Mouse (Mus musculus): ENCODE measurements around the gene Stxbp2. TPM values are rescaled to one million over a fixed set of nuclear protein-coding genes. Genes with fewer than 3 reads are reported as not detected.

The Stxbp2 gene
- polyA plus RNA-seq, 1 experiment from 2014 or later: 102 TPM

DNA sequence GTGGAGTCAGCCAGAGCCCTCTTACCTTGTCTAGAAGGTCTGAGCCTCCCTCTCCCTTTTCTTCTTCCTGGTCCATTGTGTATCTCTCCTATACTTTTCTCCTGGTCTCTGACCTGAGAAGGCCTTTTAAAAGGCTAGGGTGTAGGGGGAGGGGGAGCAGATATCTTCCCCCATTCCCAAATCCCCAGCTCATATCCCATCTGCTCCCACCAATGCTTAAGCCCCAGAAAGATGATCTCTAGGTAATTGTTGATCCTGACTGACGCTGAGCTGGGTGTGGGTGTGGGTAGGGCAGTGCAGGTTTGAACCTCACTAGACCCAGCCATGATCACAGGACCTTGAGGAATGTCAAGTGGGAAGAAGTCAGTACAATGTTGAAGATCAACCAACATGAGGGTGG is 5.3 kb upstream of the Stxbp2 start, which contains the start of gene Pcp2:
Pcp2 (minus strand) TSS at position 101 of the 400 bp plus-strand sequence.
- Histone ChIP-seq H3K4me1 (ENCODE audit: insufficient read depth, low read length) (peaks cover 6% of the 10 kb centered on the region), H3K36me3 (ENCODE audit: insufficient read depth, low read length) (no peaks in the 10 kb centered on the region), H3K9ac (replicated peaks; ENCODE audit: low read length) (no peak within 1 kb of the TSS), H3K4me2 (replicated peaks; ENCODE audit: low read depth, low read length) (no peak within 1 kb of the TSS), H3K9me3 (ENCODE audit: low read length) (no peaks in the 10 kb centered on the region), H3K27me3 (ENCODE audit: insufficient read depth, low read length) (0 out of 2 replicates have a peak, but pooled peaks cover 10% of the 10 kb centered on the region), H3K27ac (ENCODE audit: low read length) (no peak within 1 kb of the TSS), H3K4me3 (ENCODE audit: low read length) (no peak within 1 kb of the TSS)
- ATAC-seq (ENCODE audit: low FRiP score, low TSS enrichment): no peak
- 47% methylated on average over 1 of the region's 1 CpGs for WGBS

DNA sequence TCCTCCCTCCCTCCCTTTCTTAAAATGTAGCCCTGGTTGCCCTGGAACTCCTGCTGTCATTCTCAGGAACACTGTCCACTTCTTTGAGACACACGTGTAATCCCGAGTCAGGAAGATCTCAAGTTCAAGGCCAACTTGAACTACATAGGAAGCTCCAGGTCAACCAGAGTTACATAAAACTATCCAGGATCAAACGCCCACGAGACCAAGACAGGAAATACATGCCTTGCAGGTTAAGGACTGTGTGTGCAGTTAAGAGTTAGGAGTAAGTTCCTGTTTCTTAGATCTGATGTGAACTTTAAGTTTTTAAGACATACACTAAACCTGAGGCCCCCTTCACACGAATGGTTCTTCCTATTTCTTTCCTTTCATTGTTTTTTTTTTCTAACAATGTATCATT is 3.8 kb upstream of the Stxbp2 start:
- Histone ChIP-seq H3K9me3 (ENCODE audit: low read length) (no peaks in the 10 kb centered on the region), H3K4me1 (ENCODE audit: insufficient read depth, low read length) (peaks cover 8% of the 10 kb centered on the region), H3K9ac (replicated peaks; ENCODE audit: low read length) (no peak overlapping the region), H3K36me3 (ENCODE audit: insufficient read depth, low read length) (no peaks in the 10 kb centered on the region), H3K4me2 (replicated peaks; ENCODE audit: low read depth, low read length) (no peak overlapping the region), H3K27me3 (ENCODE audit: insufficient read depth, low read length) (0 out of 2 replicates have a peak, but pooled peaks cover 10% of the 10 kb centered on the region), H3K4me3 (ENCODE audit: low read length) (no peak overlapping the region), H3K27ac (ENCODE audit: low read length) (no peak overlapping the region)
- ATAC-seq (ENCODE audit: low FRiP score, low TSS enrichment): no peak
- WGBS: 53% methylated on average over 5 of the region's 5 CpGs

DNA sequence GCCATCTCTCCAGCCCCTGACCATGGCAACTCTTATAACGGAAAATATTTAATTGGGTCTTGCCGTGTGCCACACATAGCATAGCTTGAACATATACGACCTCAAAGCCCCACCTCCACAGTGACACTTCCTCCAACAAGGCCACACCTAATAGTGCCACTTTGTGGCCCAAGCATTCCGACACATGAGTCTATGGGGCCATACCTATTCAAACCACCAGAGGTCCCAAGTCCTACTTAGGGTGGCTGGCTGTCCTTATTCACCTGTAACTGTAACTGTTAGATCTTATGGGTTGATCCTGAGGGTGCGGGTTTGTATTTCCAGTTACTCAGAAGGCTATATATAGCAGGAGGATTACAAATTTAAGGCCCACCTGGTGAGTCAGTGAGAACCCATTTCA is 2.7 kb upstream of the Stxbp2 start:
- H3K4me1 ChIP-seq (ENCODE audit: insufficient read depth, low read length): peaks cover 7% of the 10 kb centered on the region; the same call in 1 of the 2 replicates
- no peaks in the 10 kb centered on the region for H3K36me3 ChIP-seq (ENCODE audit: insufficient read depth, low read length)
- no peak overlapping the region for H3K27ac ChIP-seq (ENCODE audit: low read length)
- no peak overlapping the region for H3K4me2 ChIP-seq (replicated peaks; ENCODE audit: low read depth, low read length)
- no peak overlapping the region for H3K4me3 ChIP-seq (ENCODE audit: low read length)
- no peak for ATAC-seq (ENCODE audit: low FRiP score, low TSS enrichment)
- no peak overlapping the region for H3K9ac ChIP-seq (replicated peaks; ENCODE audit: low read length)
- H3K9me3 ChIP-seq (ENCODE audit: low read length): no peaks in the 10 kb centered on the region
- WGBS: 27% methylated on average over 5 of the region's 5 CpGs
- 0 out of 2 replicates have a peak, but pooled peaks cover 10% of the 10 kb centered on the region for H3K27me3 ChIP-seq (ENCODE audit: insufficient read depth, low read length)

DNA sequence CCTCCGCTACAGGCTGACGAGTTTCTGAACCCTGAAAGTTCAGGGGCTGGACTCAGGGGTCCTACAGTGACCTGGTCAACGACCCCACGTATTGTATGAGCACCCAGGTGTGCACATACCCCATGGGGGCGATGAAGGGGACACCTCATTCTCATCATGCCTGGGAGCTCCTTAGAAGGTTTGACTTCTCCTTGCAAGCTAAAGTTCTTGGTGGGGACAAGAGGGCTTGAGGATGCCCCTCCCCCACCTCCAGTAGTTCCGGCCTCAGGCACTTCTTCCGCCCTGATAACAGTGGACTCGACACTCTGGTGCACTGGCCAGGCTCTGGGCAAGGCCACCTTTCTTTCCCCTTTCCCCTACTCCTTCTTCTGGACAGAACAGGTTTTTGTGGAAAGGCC is 722 bp downstream of the Stxbp2 start:
- peak overlapping the region; percentile 71 for H3K4me2 ChIP-seq (replicated peaks; ENCODE audit: low read depth, low read length)
- 17% methylated on average over 8 of the region's 8 CpGs for WGBS
- peaks cover 7% of the 10 kb centered on the region; the same call in 1 of the 2 replicates for H3K4me1 ChIP-seq (ENCODE audit: insufficient read depth, low read length)
- peak overlapping the region; percentile 72 for H3K4me3 ChIP-seq (ENCODE audit: low read length)
- H3K27me3 ChIP-seq (ENCODE audit: insufficient read depth, low read length): 0 out of 2 replicates have a peak, but pooled peaks cover 10% of the 10 kb centered on the region
- peak; percentile 37; the same call in 1 of the 2 replicates for ATAC-seq (ENCODE audit: low FRiP score, low TSS enrichment)
- no peaks in the 10 kb centered on the region for H3K9me3 ChIP-seq (ENCODE audit: low read length)
- no peak overlapping the region for H3K27ac ChIP-seq (ENCODE audit: low read length)
- H3K9ac ChIP-seq (replicated peaks; ENCODE audit: low read length): peak overlapping the region; percentile 71
- peaks cover 10% of the 10 kb centered on the region; the same call in 1 of the 2 replicates for H3K36me3 ChIP-seq (ENCODE audit: insufficient read depth, low read length)

DNA sequence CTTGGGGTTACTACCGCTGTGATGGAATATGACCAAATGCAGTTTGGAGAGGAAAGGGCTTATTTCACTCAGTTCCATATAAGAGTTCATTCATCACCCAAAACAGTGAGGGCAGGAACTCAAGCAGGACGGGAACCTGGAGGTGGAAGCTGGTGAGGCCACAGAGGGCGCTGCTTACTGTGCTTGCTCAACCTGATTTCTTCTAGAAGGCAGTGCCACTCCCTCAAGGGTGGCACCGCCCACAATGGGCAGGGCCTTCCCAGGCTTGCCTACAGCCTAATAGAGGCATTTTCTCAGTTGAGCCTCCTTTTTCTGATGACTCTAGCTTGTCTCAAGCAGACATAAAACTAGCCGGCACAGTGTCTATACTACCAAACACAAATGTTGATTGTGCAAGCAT is 15.0 kb downstream of the Stxbp2 start:
- Histone ChIP-seq H3K4me2 (replicated peaks; ENCODE audit: low read depth, low read length) (no peak overlapping the region), H3K27me3 (ENCODE audit: insufficient read depth, low read length) (no peaks in the 10 kb centered on the region), H3K9ac (replicated peaks; ENCODE audit: low read length) (no peak overlapping the region), H3K4me3 (ENCODE audit: low read length) (no peak overlapping the region), H3K27ac (ENCODE audit: low read length) (no peak overlapping the region), H3K36me3 (ENCODE audit: insufficient read depth, low read length) (peaks cover 4% of the 10 kb centered on the region; the same call in 1 of the 2 replicates), H3K9me3 (ENCODE audit: low read length) (no peaks in the 10 kb centered on the region), H3K4me1 (ENCODE audit: insufficient read depth, low read length) (no peaks in the 10 kb centered on the region)
- WGBS: 28% methylated on average over 5 of the region's 5 CpGs
- 0 out of 2 replicates have a peak, but pooled peaks have one; percentile 16 for ATAC-seq (ENCODE audit: low FRiP score, low TSS enrichment)

DNA sequence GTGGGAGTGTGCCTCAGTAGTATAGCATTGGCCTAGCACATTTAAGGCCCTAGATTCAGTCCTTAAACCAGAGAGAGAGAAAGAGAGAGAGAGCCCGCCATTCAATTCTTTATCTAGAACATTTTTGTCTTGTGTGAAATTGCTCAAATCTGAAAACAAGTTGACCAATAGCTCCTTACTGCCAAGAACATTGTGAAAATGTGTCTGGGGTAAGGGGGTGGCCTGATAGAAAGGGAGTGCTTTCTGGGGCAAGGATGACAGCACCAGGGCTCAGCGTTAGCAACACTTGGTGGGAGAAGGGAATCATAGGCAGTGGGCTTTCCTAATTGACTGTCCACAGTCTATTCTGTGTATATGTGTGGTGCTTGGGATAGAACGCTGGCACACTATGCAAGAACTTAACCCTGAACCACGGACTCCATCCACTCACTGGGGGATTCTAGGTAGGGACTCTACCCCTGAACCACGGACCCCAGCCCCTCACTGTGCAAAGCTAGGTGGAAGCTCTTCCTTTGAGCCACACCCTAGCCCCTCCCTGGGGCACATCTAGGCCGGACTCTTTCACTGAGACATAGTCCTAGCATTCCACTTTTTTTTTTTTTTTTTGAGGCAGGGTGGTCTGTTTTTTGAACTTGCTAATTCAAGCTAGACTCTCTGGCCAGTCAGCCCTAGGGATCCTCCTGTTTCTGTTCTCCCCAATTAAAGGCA is 16.2 kb downstream of the Stxbp2 start:
- Histone ChIP-seq H3K36me3 (ENCODE audit: insufficient read depth, low read length) (no peaks in the 10 kb centered on the region), H3K4me2 (replicated peaks; ENCODE audit: low read depth, low read length) (no peak overlapping the region), H3K9ac (replicated peaks; ENCODE audit: low read length) (no peak overlapping the region), H3K9me3 (ENCODE audit: low read length) (no peaks in the 10 kb centered on the region), H3K4me3 (ENCODE audit: low read length) (no peak overlapping the region), H3K27ac (ENCODE audit: low read length) (no peak overlapping the region), H3K4me1 (ENCODE audit: insufficient read depth, low read length) (no peaks in the 10 kb centered on the region), H3K27me3 (ENCODE audit: insufficient read depth, low read length) (no peaks in the 10 kb centered on the region)
- 68% methylated on average over 6 of the region's 6 CpGs for WGBS
- peak; percentile 52; the same call in 1 of the 2 replicates for ATAC-seq (ENCODE audit: low FRiP score, low TSS enrichment)

DNA sequence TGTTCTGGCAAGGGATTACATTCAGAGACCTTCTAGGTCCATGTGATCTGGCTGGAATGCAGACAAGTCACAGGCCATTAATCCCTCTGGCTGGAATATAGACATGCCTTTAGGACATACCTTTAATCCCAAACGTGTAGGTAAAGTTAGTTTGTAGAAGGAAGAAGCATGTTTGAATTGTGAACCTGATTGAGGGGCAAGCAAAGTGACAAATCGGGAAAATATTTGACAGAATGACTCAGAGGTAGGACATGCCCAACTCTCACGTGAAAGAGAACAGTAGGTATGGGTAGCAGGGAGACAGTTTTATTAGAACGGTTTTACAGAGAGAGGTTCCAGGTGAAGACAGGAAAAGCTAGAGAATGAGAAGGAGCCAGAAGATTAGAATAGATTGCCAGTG is 16.8 kb downstream of the Stxbp2 start:
- WGBS: 55% methylated on average over 4 of the region's 4 CpGs
- ATAC-seq (ENCODE audit: low FRiP score, low TSS enrichment): peak; percentile 62; the same call in 1 of the 2 replicates
- Histone ChIP-seq H3K9me3 (ENCODE audit: low read length) (no peaks in the 10 kb centered on the region), H3K27ac (ENCODE audit: low read length) (no peak overlapping the region), H3K4me1 (ENCODE audit: insufficient read depth, low read length) (no peaks in the 10 kb centered on the region), H3K4me2 (replicated peaks; ENCODE audit: low read depth, low read length) (no peak overlapping the region), H3K27me3 (ENCODE audit: insufficient read depth, low read length) (no peaks in the 10 kb centered on the region), H3K4me3 (ENCODE audit: low read length) (no peak overlapping the region), H3K9ac (replicated peaks; ENCODE audit: low read length) (no peak overlapping the region), H3K36me3 (ENCODE audit: insufficient read depth, low read length) (no peaks in the 10 kb centered on the region)

DNA sequence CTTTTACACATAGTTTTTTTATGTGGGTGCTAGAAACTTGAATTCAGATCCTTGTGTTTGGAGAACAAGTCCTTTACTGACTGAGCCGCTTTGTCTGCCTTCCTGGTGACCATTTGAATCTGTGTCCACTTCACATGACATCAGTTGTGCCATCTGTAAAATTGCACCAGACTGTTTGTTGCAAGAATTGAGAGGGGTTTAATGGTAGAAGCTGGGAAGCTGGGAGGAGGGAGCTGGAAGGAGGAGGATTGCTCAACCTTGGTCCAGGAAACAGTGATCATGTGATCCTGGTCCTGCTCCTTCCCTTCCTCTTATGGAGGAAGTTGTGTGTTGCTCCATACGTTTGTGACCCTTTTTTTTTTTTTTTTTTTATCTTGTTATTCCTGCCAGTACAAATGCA is 17.5 kb downstream of the Stxbp2 start:
- H3K4me3 ChIP-seq (ENCODE audit: low read length): no peak overlapping the region
- no peak overlapping the region for H3K27ac ChIP-seq (ENCODE audit: low read length)
- H3K9ac ChIP-seq (replicated peaks; ENCODE audit: low read length): no peak overlapping the region
- H3K27me3 ChIP-seq (ENCODE audit: insufficient read depth, low read length): no peaks in the 10 kb centered on the region
- no peaks in the 10 kb centered on the region for H3K4me1 ChIP-seq (ENCODE audit: insufficient read depth, low read length)
- H3K36me3 ChIP-seq (ENCODE audit: insufficient read depth, low read length): no peaks in the 10 kb centered on the region
- no peaks in the 10 kb centered on the region for H3K9me3 ChIP-seq (ENCODE audit: low read length)
- no peak for ATAC-seq (ENCODE audit: low FRiP score, low TSS enrichment)
- H3K4me2 ChIP-seq (replicated peaks; ENCODE audit: low read depth, low read length): no peak overlapping the region
- 62% methylated on average over 2 of the region's 2 CpGs for WGBS

DNA sequence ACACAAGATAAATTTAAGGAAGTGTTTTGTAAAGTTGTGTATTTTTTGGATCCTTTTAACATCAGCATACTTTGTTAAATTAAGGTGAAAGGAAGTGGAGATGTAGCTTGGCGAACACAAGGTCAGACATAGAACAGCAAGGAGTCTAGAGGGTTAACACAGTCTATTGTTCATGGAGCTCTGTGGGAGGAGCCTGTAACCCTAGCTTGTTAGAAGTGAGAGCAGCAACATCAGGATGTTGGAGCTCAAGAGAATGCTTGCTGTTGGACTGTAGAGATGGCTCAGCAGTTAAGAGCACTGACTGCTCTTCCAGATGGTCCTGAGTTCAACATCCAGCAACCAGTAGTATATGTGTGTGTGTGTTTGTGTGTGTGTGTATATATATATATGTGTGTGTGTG is 18.2 kb downstream of the Stxbp2 start:
- no peaks in the 10 kb centered on the region for H3K36me3 ChIP-seq (ENCODE audit: insufficient read depth, low read length)
- no peaks in the 10 kb centered on the region for H3K4me1 ChIP-seq (ENCODE audit: insufficient read depth, low read length)
- 49% methylated on average over 1 of the region's 1 CpGs for WGBS
- ATAC-seq (ENCODE audit: low FRiP score, low TSS enrichment): peak; percentile 49; the same call in 1 of the 2 replicates
- no peaks in the 10 kb centered on the region for H3K9me3 ChIP-seq (ENCODE audit: low read length)
- H3K27ac ChIP-seq (ENCODE audit: low read length): no peak overlapping the region
- H3K4me3 ChIP-seq (ENCODE audit: low read length): no peak overlapping the region
- H3K9ac ChIP-seq (replicated peaks; ENCODE audit: low read length): no peak overlapping the region
- H3K4me2 ChIP-seq (replicated peaks; ENCODE audit: low read depth, low read length): no peak overlapping the region
- H3K27me3 ChIP-seq (ENCODE audit: insufficient read depth, low read length): no peaks in the 10 kb centered on the region

DNA sequence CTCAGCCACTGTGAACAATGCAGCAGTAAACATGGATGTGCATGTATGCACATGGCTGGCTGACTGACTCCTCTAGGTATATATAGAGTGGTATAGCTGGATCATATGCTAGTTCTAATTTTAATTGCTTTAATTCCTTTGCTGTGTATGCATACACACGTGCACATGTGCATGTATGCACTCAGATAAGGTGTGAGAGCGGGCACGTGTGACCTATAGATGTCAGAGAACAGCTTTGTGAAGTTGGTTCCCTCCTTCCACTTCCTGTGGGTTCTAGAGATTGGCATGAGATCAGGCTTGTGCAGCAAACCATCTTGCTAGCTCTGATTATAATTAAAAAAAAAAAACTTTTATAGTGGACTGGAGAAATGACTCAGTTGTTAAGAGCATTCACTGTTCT is 22.1 kb downstream of the Stxbp2 start:
- Histone ChIP-seq H3K4me3 (ENCODE audit: low read length) (no peak overlapping the region), H3K36me3 (ENCODE audit: insufficient read depth, low read length) (no peaks in the 10 kb centered on the region), H3K27me3 (ENCODE audit: insufficient read depth, low read length) (no peaks in the 10 kb centered on the region), H3K9ac (replicated peaks; ENCODE audit: low read length) (no peak overlapping the region), H3K9me3 (ENCODE audit: low read length) (no peaks in the 10 kb centered on the region), H3K27ac (ENCODE audit: low read length) (no peak overlapping the region), H3K4me1 (ENCODE audit: insufficient read depth, low read length) (no peaks in the 10 kb centered on the region), H3K4me2 (replicated peaks; ENCODE audit: low read depth, low read length) (no peak overlapping the region)
- no peak for ATAC-seq (ENCODE audit: low FRiP score, low TSS enrichment)
- WGBS: 70% methylated on average over 3 of the region's 3 CpGs
